Mouse (Mus musculus): ENCODE results near the gene Limch1.

DNA sequence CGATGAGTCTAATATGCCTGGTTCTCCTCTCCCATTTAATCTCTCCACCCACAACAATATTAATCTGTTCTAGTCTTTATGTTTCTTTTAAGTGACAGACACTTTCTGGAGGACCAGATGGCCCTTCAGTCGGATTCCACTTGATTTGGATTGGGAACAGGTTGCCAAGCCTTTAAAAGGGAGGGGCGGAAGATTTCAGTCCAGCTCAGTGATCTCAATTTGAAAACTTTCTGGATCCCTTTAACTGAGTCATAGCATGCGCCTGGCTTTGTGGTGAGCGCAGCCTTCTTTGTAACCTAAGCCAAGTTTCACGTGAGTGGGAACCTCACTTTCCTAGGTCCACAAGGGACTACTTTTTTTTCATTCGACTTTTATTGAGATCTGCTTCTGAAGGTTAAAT lies 5.0 kb downstream of the Limch1 start:
- TF ChIP-seq CTCF (IDR thresholded peaks at IDR 0.05) (no peak), EP300 (IDR thresholded peaks at IDR 0.05) (no peak)
